Mouse (Mus musculus) testis, adult 2 months (tissue): Measurements from ENCODE around the gene Esr2.

ENCODE experiments used
- CTCF ChIP-seq: fragments of 200-500 bp; IDR thresholded peaks from 2 replicates; pipeline ENCODE4 v1.5.1; 2012; ENCODE audit warnings: low read depth, mild to moderate bottlenecking, inconsistent platforms, low read length, moderate library complexity; ENCODE audit not compliant: control insufficient read depth, insufficient read depth, insufficient replicate concordance
- POLR2A ChIP-seq: fragments of 200-500 bp; IDR thresholded peaks from 2 replicates; pipeline ENCODE4 v1.6.1; 2012; ENCODE audit warnings: low read depth, mild to moderate bottlenecking, inconsistent platforms, low read length, moderate library complexity; ENCODE audit not compliant: control insufficient read depth

- TF ChIP-seq CTCF (0 out of 2 replicates have a peak, but pooled peaks have one; percentile 26), POLR2A (no peak)
Measured at GRCm38 (mm10) chr12:76196709-76197054, 19.6 kb upstream of the Esr2 start.
